Mouse (Mus musculus) kidney, adult 18-20 months (tissue): Measurements from ENCODE around the gene Kpna2.
A peak's percentile ranks its signal among the peaks of the same experiment; 100 is the strongest.
"Not testable (repeated sequence)": the region's sequence is repeated elsewhere in the genome, so short reads cannot be mapped to it uniquely, and the experiment has no call there.

Source experiments
- DNase-seq: peaks from one replicate; pipeline ENCODE4 v3.0.0; 2021

Kpna2 gene

DNA sequence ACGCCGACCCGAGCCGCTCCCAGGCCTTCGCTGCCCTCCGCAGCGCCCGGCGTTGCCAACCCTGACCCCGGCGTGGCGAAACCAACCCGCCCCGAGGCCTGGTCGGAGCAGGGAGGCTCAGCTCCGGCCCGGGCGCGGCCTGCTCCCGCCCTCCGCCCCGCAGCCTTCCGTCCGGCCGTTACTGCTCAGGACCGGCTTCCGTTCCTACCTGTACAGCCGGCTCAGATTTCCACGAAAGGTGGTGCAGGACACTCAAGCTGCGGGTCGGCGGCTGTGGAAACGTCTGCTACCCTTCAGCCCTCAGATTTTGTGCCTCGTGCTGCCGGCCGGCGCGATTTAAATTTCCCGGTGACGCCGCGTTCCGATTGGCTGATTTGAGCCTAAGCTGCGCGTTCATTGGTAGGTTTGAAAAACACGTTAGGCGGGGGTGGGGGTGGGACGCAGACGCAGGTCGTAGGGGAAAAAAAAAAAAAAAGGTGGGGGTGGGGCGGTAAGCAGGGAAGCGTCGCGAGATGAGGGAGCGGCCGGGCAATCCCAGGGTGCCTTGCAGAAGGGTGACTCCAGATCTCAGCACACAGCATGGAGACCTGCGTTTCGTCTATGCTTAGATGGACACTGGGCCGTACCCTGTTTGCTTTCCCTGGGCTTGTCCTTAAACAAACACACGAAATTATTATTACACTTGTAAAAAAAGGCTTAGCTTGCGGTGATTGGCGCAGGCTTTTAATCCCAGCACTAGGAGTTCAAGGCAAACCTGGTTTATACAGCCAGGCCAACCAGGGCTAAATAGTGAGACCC, at the start of gene Kpna2:
Gene Kpna2 (minus strand): TSS at position 391 of the 798 bp plus-strand sequence.
- DNase-seq: peak; percentile 90

DNA sequence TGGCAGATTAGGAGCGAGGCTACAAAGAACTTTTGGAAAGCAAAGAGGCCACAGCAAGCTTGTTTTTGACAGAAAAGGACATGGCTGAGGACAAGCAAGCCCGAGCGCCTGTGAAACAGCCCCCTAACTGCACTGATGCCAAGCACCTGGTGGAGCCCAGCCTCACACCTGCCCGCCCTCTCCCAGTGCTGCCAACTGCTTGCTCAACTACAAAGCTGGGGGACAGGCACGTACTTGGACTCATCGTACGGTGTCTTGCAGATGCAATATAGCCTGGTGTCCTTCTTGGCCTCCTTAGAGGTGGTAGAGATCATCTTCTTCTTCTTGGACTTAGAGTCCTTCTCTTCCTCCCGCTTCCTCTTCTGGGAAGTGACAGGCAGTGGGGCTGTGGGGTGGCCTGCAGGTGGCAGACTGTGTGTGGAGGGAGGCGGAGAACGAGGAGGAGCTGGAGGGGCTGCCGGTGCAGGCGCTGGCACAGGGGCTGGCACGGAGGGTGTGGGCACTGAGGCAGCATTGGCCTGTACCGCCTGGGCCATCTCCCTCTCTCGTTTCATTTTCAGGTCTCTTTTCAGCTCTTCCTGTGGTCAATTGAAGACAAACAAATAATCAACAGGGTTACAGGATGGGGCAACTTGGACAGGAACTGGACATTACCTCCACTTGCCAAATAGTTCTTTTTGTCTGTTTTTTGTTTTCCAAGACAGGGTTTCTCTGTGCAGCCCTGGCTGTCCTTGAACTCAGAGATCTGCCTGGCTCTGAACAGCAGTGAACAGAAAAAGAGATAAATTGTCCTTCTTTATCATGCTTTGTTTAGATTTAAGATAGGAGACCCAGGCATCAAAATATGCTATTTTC, 47.7 kb upstream of the Kpna2 start:
- no peak for DNase-seq

DNA sequence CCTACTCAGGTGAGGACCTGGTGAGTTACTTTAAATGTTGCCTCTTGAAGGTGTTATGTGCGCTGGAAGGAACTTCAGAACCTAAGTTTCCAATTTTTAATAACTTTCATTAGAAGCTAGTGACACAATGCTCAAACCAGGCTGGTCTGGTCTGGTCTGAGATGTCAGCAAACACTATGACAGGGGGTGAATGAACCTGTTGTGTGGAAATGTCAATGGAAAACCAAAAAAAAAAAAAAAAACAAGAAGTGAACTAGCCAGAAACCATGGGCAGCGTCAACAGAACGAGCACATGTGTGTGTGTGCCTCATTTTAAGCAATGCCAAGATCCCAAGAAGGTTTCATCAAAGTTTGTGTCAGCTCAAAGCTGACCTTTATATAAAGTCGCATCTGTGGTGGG, 46.2 kb upstream of the Kpna2 start:
- DNase-seq: no peak

DNA sequence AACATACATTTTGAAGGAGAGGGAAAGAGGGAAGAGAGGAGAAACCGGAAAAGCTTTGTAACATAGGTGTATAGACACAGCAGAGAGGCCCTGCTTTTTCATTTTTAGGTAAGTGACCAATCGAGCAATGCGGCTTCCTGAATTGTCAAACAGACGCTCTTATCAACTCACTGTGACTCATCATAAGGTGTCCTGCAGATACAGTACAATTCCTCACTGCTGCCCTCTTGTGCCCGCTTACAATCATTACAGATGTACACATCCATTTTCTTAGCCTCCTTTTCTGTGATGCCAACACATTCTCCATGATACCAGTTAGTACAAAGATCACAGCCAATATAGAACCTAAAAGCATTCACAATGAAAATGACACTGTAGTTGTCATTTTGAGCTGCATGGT, 45.0 kb upstream of the Kpna2 start:
- DNase-seq: peak; percentile 69

DNA sequence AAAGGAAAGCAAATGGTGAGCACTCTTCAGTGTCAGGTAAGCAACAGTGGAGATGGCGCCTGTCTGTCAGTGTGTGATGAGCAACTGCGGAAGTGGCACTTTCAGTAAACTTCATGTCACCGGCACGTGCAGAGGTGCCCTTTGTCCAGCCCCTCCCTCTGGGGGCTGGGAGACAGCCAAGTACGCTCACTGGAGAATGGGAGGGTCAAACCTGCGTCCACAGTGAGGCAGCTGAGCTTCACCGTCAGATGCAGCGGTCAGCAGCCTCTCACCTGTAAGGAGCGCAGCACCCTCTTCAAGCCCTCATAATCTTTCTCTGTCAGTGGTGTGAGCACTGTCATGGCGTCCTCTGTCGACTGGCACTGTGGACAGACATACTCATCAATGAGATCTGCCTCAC, 44.0 kb upstream of the Kpna2 start:
- peak; percentile 40 for DNase-seq

DNA sequence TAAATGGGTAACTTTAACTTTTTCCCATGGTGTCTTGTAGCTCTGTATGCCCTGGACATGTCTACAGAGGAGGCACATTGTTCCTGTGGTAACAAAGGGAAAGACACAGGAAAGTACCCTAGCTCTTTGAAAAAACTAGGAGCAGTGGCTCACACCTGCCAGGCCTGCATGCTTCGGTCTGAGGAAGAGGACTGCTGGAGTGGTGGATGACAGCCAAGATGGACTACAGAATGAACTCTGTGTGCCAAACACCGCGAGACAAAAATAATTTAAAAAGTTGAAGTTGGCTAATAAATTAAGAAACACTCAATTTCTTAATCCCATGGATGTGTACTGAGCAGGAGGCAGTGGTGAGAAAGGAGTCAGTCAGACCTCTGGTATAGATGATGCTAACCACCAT, 42.1 kb upstream of the Kpna2 start:
- no peak for DNase-seq

DNA sequence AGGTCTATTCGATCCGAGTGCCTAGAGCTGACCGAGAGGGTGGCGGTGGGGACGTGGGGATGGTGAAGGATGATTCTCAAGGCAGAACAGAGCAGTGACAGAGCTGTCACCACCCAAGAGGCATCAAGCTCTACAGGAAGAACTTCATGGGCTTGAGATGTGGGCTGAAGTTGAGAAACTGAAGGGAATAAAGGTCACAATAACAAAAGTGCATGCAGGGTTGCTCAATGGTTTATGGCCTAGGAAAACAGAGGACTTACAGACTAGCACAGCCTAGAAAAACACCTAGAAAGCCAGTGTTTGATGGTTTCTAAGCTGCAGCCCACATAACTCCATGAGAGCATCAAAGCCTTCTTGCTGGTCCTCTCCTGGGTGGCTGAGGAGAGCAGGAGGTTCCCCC, 40.1 kb upstream of the Kpna2 start:
- DNase-seq: no peak

DNA sequence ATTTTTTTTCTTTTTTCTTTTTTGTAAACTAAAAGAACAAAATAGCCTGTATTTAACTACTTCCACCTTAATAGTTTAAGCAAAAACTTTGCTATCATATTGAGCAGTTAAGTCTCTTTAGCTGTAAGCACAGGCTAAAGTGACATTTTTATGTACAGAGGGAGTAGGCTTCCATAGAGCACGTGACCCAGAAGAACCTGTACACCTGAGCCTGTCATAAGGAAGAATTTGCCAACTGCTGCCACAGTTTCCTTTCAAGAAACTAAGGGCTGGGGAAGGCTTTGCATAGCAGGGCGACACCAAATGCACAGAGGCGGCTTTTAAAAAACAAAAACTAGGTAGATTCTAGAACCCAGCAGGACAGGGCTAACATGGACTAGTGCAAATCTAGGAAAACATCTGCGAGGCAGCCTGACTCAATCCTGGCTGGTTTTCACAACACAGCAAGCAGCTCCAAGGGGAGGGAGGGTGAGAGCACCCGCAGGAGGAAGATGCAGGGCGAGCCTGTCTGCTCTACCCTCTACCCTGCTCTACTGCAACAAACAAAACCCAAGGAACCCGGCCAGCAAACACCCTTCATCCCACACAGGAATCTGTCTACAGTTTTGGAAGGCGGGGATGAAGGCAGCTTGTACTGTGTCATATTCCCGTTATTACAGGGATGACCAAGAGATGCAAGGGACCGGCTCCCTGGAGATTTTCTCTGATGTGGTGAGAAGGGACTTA, 34.9 kb upstream of the Kpna2 start:
- DNase-seq: no peak

DNA sequence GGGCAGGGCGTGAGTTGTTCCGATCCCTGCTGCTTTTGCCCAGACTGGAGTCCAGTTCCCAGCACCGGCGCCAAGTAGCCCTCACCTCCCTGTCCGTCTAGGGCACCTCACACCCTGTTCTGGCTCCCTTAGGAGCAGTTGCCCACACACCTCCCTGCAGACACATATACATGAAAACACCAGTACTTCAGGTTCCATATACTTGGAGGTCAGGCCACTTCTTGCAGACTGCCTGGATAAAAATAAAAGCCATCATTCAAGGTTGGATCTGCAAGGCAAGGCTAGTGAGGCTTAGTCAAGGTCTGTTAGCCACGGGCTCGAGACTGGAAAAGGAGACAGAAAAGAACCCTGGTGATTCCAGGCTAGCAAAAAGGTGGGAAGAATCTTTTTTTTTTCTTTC, 32.3 kb upstream of the Kpna2 start:
- no peak for DNase-seq

DNA sequence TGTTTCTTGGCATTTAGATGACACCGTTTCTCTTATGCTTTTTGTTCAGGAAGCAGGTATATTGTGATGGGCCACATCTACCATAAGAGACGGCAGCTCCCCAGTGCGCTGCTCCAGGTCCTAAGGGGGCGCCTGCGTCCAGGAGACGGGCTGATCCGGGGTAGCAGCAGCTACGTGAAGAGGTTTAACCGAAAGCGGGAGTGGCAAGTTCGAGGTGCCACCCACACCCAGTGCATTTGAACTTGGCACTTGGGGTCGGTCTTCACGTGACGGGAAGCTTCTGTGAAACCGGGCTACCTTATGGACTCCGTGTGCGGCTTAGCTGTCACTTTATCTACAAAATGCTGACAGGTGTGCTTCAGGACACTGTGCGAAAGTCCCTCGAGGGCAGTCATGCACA, 30.2 kb upstream of the Kpna2 start:
- DNase-seq: no peak

DNA sequence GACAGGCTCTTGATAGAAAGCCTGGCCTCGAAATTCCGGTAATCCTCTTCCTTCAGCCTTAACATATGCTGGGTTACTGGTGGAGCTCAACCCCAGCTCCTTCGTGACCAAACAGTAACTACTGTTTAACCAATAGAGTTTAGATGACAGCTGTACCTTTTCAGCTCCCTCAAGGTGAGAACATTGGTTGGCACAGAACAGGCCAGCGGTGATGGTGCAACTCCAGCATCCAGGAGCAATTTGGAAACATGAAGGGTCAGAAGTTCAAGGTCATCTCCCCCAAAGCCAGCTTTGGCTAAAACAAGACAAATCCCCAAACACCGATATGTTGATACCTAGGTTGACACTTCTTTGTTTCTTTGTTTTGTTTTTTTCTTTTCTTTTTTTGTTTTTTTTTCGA, 29.4 kb upstream of the Kpna2 start:
- peak; percentile 10 for DNase-seq

DNA sequence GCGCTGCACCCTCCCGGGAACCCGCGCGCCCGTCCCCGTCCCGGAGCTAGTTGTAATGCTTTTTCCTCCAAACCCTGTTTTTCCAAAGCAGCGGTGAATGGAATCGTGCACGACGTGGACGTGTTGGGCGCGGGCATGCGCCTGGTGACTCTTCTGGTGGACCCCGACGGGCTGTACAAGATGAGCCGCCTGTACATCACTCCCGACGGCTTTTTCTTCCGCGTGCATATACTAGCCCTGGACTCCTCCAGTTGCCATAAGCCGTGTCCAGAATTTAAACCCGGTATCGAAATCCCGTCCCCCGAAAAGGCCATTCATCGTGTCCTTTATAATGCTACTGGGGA, 28.9 kb upstream of the Kpna2 start:
- DNase-seq: no peak

DNA sequence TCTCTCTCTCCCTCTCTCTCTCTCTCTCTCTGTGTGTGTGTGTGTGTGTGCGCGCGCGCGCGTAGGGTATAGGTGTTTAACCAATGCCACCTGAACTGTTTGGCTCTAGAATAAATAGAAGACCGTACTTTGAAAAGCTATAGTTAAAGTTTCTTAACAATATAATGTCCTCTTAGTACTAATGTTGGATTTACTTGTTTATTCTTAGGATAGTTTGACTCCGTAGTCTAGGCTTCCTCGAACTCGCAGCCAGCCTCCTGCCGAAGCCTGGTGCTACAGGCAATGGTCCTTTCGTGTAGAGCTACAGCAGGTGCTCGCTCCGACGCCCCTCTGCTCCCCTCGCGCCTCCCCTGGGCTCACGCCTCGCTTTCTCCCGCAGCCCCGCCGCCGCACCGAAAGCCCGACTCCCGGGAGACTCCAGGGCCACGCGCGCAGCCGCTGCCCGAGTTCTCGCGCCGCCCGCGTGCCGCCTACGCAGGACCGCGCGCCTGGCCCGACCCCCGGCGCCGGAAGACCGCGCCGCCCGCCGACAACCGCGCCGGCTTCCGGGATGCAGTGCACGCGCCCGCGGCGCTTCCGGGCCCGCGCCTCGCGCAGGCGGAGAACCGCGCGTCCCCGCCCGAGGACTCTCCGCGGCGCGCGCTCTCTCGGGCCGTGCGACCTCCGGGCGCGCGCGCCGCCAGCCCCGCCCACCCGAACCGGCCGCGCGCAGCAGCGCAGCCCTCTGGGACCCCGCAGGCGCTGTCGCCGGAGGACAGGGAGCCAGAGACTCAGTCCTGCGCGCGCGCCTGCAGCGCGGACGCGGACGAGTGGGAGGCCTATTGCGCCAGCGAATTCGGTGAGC, 28.3 kb upstream of the Kpna2 start:
- DNase-seq: peak; percentile 88

DNA sequence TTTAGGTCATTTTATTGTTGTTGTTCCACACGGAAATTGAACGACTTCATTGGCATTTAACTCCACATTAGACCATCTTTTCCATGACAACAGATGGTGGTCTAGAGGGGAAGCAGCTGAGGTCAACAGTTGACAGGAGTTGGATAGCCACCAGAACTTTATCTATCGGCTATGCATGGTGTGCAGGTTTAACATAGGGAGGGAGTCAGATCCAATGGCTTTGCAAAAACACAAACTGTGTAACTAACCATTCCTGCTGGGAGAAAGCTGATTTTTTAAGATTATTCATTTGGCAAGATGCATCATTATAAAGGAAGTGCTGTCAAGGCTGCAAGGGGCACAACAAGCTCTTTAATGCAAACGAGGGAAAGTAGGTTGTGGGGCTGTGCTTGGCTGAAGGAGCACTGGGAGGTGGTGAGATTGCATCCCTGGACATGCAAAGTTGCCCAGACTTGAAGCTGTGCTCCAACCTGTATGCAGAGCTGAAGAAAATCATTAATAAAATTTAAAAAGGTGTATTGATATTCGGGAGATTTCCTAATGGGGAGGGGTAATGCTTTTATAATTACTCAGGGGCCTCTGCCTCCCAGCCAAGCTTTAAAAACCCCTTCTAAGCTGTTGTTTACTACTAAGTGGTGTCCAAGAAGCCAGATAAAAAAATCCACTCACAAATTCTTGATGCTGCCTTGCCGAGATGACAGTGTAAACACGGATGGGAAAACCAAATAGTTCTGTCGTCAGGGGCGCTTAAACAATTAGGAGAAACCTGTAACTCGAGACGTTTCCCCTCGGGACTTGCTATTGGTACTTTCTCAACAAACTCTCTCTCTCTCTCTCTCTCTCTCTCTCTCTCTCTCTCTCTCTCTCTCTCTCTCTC, 27.5 kb upstream of the Kpna2 start:
- DNase-seq: no peak

DNA sequence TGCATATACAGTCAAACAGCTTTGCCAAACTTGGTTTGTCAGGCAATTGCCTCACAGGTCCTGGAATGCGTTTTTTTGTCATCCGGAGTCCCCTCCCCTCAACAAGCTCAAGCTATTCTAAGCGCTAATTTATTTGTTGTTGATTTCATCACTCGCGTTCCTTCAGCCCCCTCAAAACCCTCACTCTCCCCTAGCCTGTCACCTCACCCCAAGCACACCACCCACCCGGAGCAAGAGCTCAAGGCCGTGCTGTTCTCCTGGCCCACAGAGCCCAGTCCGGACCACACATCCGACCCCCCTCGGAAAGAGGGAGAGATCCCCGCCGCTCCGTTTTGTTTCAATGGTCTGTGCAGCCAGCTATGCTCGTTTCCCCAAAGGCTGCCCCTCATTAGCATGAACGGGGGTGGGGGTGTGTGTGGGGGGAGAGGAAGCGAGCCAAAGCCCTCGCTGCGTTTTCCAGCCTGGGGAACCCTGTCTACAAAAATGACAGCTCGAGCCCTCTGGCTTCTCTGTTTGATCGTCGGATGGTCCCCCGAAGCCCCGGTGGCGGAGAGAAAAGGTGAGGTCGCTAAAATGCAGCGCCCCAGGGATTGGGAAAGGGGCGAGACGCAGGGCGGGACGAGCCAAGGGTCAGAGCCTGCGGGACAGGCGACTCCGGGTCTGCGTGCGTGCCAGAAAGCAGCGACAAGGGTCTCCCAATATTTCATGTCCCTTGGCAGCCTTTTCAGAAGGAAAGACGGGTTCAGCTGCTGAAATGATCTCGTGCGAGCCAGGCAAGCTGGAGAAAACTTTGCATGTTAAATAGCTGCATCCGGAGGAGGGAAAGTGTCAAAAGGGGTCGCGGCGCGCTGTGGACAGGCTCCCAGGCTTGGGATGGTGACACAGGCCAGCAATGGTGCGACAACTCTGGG, 26.3 kb upstream of the Kpna2 start, which contains the start of gene 1810010H24Rik:
Gene 1810010H24Rik (plus strand): TSS at position 271 of the 911 bp plus-strand sequence.
- DNase-seq: peak; percentile 49

DNA sequence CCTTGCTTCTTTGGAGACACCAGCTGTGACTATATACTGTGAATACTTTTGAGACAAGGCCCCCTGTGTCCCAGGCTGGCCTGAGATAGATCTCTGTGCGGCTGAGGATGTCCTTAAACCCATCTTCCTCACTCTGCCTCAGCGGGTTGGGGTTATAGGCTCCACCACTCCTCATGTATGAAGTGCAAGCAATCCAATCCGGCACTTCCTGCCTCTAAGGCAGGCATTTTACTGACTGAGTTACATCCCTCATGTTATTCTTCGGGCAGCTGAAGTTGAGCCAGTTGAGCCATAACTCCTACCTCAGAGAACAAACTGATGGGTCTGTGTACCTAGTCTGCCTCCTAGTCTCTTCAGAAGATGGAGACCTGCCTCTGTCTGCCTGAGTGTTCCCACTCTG, 25.1 kb upstream of the Kpna2 start:
- DNase-seq: no peak

DNA sequence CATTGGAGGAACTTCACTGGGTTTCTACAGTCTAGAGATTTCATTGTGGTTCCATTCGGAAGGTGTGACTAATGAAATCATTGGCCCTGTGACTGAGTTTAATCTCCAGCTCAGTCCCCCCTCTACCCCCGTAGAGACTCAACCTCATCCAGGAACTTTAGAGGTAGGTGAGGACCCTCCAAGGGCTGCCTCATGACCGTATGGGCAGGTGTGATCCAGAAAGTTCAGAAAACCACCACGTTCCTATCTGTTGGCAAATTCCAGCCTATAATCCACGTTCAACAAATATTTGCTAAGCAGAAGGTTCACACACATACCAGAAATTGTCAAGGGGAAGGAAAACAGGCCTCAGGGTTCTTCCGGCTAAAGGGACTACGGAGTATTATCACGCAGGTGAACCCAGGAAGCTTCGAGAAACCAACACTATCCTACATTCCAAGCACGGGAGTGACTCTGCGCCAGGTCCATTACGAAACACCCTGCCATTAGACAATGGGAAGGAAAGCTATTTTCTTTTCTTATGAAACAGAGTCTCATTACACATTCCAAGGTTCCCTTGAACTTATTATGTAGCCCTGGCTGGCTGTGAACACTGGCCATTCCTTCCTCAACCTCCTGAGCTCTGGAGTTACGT, 22.8 kb upstream of the Kpna2 start:
- DNase-seq: no peak

DNA sequence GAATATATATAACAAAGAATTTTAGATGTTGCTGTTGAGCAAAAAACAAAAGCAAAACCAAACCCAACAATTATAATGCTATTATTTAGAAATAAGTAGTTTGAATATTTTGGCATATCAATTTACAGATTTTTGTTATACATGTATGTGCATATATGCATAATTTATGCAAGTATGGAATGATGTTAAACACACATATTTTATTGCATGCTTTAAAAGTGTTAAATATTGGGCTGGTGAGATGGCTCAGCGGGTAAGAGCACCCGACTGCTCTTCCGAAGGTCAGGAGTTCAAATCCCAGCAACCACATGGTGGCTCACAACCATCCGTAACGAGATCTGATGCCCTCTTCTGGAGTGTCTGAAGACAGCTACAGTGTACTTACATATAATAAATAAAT, 20.4 kb upstream of the Kpna2 start:
- not testable (repeated sequence) for DNase-seq

DNA sequence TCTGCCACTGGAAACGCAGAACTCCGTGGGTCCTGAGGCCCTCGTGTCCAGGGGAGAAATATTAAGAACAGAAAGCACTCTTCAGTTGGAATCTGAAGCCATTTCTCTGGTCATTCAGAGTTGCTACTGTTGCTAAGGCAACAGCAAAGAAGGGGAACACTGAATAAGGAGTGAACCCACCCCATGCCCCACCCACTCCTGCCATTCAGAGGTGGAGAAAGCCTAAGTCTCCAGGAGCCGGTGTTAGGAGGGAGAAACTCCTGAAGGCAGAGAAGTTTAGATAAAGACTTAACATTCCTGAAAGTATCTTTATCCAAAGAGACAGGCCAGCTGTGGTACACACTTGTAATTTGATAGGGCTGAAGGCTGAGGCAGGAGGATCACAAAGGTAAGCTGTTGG, 20.0 kb upstream of the Kpna2 start:
- no peak for DNase-seq

DNA sequence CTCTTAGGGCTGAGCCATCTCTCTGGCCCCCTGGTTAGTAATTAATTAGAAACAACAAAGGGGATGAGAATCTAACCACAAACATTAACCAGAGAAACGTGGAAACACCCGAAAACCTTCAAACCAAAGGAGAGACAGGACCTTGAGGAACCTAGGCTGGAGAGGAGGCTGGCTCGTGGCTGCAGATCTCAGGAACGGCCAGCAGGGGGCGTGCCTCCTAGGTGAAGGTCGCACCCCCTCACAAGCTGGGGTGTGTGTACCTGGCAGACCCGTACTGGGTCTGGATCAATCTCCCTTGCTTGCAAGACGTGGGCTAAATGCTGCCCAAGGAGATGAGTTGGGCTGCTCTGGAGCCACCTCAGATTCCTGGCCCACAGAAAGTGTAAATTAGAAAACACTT, 19.3 kb upstream of the Kpna2 start:
- DNase-seq: no peak
